Mouse (Mus musculus) layer of hippocampus, adult 18-20 months (tissue): Measurements from ENCODE around the gene Scn10a. TPM values are rescaled to one million over a fixed set of nuclear protein-coding genes. Genes with fewer than 3 reads are reported as not detected.

Experiments used
- DNase-seq, 2 experiments: peaks; one replicate each; pipeline ENCODE4 v3.0.0; 2022; ENCODE audit warnings: low spot score in 2 of 2
- total RNA-seq, 2 experiments: library from RNA; stranded (reverse); gene quantifications; 2 replicates each; pipeline ENCODE4 v1.2.3; 2021

Scn10a gene
- total RNA-seq, 2 experiments from 2014 or later: not detected

DNA sequence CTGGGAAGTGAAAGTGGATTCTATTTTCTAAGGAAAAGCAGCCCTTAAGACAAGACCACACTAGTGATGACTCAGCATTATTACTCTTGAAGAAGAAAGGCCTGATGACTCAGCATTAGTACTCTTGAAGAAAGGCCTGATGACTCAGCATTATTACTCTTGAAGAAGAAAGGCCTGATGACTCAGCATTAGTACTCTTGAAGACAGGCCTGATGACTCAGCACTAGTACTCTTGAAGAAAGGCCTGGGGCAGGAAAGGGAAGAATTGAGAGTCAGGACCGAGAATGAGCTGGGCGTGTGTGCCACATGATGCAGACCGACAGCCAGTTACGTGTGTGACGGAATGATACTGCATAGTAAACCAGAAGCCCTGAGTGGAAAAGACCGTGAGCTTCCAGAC is 77.1 kb downstream of the Scn10a start:
- no peak for DNase-seq

DNA sequence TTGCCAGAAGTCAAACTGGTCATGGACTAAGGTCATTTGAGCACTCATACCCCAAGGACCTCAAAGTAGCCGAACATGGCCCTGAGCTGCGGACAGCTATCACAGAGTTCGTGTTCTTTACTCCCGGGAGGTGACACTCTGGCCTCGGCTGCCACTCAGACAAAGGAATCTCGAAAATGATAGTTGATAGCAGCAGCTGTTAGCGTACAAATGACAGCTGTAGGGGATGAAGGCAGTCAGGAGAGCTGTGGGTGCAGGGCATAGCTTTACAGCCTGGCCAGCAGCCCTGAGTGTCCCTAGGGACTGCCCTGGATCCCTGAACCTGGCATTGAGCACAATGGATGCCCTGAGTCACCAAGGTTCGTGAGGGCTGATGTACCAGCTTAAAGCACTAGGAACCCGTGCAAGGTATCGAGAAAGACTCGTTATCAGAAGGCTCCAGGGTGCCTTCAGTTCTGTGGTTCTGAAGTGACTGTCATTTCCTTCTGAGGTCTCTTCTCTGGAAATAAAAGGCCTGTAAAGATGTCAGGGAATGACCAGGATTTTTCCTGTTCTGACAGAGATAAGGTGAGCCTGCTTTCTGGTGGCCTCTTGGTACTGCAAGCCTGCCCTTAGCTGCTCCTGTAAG is 84.8 kb downstream of the Scn10a start:
- no peak for DNase-seq

GRCm38 (mm10) chr9:119633475-119633874 is 85.6 kb downstream of the Scn10a start:
- no peak for DNase-seq

- DNase-seq: no peak
Observed at GRCm38 (mm10) chr9:119632801-119633200, 86.3 kb downstream of the Scn10a start.

GRCm38 (mm10) chr9:119631899-119632533 is 87.1 kb downstream of the Scn10a start:
- no peak for DNase-seq

DNA sequence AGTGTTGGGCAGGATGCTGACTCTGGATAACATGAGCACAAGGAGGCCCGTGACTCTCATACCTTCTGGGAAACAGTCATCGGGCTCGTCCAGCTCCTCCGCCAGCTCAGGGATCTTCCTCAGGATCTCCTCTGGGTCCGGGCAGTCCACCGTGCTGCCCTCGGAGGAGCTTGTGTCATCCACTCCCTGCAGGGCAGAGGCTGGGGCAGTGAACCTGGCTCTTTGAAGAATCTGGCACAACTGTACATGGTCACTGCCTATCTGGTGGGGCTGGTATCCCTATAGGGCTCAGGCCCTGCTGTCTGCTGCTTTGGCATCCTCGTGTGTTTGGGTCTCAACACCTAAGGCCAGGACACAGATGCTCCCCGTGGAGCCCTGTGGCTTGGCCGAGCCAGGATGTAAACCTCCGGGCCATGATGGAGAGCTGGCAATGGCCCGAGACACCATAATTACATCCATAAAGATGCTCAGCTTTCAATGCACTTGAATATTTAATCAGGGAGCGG is 87.7 kb downstream of the Scn10a start:
- DNase-seq: no peak

DNA sequence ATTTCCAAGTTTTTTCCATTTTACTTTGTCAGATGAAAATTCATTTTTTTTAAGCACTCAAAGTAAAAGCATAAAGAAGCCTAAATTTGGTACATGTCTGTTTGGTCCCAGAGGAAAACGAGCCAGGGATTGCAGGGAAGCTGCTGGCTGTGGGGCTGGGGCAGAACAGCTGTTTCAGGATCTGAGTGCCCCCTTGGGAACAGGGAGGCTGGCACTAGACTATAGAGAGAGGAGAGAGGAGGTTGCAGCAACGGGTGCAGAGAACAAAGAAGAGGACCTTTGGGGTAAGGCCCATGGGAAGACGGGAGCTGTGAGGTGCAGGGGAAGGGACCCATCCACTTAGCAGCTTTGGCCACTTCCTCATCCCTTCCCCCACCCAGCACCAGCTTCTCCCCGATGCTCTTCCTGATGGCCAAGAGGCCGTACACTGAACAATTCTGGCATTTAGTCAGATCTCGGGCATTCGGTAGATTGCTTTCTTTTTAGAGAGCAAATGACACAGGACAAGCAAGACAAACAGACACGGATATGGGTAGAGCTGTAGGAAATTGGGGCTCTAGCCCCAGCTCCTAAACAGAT is 90.3 kb downstream of the Scn10a start:
- no peak for DNase-seq

GRCm38 (mm10) chr9:119627227-119627626 is 91.9 kb downstream of the Scn10a start:
- no peak for DNase-seq

GRCm38 (mm10) chr9:119624151-119624550 is 95.0 kb downstream of the Scn10a start:
- no peak for DNase-seq

DNA sequence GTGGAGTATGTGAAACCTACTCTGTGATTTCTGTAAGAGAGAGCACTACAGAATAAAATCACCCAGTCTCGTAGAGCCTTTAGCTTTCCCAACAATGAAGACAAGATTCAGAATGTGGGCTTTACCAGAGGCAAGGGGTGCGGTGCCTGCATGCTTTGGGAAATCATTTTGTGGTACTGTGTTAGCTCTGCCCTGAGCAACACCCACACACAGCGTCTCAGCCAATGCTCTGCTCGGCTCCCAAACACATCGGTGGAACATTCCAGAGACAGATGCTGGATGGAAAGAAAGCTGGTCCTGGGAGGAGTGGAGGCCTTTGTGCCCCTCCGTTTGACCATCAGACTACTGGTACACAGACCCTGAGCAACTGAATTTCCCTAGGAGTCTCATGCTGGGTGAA is 104.3 kb downstream of the Scn10a start:
- DNase-seq: peak in 1 of 2 experiments; percentile 3

GRCm38 (mm10) chr9:119610563-119611166 is 108.5 kb downstream of the Scn10a start:
- no peak for DNase-seq

DNA sequence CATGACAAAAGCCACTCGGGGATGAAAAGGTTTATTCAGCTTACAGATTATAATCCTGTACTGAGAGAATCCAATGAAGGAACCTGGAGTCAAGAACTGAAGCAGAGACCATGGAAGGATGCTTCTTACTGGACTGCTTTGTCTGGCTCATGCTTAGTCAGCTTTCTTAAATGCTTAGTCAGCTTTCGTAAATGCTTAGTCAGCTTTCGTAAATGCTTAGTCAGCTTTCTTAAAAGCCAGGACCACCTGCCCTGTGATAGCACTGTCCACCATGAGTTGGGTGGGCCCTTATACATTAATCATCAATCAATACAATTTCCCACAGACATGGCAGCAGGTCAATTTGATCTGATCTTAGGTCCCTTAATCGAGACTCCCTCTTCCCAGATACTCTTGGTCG is 112.2 kb downstream of the Scn10a start:
- no peak for DNase-seq

DNA sequence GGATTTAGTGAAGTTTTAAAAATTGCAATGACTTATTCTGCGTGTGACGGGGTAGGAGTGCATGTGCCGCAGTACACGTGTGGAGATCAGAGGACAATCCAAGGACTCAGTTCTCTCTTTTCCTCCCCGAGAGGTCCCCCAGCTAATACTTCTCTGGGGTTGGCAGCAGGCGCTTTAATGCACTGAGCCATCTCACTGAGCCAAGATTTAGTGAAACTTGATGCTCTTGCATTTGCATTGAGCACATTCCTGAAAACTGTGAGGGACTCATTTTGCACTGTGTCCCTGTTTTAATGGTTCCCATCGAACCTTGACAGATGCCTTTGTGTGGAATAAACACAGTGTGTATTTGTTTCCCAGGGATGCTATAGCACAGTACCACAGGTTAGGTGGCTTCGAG is 114.5 kb downstream of the Scn10a start:
- DNase-seq: no peak

DNA sequence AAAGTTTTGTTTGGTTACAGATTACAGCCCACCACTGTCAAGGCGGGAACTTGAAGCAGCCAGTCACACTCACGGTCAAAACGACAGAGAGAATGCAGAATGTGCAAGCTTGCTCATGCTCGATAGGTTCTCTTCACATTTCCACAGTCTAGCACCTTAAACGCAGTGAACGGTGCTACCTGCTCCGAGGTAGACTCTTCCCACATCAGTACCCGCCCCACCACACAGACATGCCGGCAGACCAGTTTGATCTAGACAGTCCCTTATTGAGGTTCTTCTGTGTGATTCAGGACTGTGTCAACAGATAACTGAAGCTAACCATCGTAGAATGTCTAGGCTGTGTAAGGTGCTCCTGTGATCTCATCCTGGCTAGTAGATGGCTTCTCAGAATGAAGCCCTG is 120.6 kb downstream of the Scn10a start:
- DNase-seq: no peak

- DNase-seq: no peak
Observed at GRCm38 (mm10) chr9:119597332-119597731, 121.8 kb downstream of the Scn10a start.

DNA sequence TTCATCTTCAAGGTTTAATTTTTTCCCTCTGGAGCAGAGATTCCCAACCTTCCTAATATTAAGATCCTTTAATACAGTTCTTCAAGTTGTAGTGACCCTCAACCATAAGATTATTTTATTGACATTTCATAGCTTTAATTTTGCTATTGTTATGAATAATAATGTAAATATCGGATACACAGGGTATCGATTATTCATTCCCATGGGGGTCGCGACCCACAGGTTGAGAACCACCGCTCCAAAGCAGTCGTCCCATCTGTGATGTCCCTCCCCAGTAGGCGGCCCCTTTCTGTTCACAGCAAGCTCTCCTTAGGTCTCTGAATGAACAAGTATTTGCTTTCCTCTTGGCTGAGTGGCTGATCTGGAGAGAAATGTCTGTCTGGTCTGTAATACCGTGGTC is 129.5 kb downstream of the Scn10a start:
- no peak for DNase-seq

DNA sequence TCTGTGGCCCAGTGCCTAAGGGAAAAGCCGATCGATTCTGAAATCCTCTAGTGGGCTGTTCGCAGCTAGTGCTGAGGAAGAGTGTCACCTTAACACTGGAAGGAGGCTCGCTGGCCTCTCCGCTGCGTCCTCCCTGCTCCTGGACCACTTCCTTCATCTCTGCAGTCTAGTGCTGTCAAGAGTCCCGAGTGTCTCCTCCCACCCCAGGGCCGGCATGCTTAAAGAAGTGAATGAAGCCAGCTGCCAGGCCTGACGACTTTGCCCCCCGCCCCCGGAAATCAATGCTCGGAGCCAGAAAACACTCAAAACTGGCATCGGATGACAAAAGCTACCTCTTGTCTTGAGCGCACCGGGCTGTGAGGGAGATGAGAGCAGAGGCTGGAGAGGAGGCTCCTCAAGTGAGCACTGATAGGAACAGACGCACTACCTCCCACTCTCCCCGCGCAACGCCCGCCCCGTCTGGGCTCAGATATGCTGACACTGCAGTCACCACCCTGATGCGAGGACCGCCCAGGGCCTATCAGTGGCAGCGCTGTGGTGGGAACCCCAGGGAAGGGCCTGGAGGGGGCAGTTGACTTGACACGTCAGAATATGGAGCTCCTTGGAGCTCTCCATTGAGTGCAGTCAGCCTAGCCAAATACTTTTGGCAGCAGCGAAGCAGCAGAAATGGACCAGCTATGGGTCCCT is 130.2 kb downstream of the Scn10a start:
- DNase-seq: peak in 1 of 2 experiments; percentile 9

DNA sequence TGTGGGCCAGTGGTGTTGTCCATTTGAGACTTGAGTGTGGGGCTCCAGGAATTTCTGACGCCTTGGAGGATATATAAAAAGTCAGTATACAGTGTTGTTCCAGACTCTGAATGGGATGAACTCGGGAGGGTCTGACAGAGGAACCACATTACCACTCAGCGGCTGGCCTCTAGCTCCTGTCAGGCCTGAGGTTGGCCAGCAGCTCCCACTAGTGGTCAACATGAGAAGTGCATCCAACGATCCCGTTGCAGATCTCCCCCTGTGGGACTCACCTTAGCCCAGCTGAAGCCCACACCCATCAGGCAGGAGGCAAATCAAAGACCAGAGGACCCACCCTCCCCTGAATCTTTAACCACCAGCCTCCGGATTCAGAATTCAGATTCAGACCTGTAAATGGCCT is 138.5 kb downstream of the Scn10a start:
- DNase-seq: peak in 1 of 2 experiments; percentile 81

GRCm38 (mm10) chr9:119580187-119580586 is 138.9 kb downstream of the Scn10a start:
- DNase-seq: no peak

DNA sequence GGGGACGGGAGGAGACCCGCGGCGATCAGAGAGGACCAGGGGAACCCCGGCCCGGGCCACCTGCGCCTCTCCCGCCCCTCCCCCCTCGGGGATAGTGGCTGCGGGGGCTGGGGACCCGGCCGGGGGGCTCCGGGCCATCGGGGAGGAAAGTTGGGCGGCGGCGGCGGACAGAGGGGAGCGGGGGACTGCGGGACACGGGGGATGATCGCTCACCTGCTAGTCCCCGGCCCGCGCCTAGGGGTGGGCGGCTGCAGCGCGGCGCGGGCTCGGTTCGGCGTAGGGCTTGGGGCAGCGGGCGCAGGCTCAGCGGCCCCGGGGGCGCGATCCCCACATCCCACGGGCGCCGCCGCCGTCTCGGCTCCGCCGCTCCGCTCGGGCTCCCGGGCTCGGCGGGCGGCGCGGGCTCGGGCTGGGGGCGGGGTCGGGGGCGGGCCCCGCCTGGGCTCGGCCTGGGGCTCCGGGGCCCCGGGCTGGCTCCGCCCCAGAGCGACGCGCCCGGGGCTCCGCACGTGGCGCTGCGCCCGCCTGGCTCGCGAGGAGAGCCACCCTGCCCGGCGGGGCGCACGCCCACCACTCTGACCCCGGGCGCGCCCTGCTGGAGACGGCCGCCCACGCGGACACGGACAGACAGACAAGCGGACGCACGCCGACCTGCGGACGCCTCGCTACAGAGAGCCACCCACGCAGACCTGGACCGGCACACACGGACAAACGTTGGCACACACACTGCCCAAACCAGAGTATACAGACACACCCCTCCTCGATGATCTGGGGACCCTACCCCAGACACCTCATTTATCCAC is 140.3 kb downstream of the Scn10a start, which contains the start of gene Scn5a:
TSS of gene Scn5a (minus strand) at position 381 of the 803 bp plus-strand sequence.
- DNase-seq: no peak

GRCm38 (mm10) chr9:119578311-119578635 is 140.8 kb downstream of the Scn10a start:
- DNase-seq: no peak
